Mouse (Mus musculus): Measurements from ENCODE around the gene Nova2. TPM values are rescaled to one million over a fixed set of nuclear protein-coding genes. Genes with fewer than 3 reads are reported as not detected.

The Nova2 gene
- total RNA-seq, 4 experiments from 2014 or later: 3.2 to 5.5 (median 5.1) TPM

GRCm38 (mm10) chr7:18923711-18924191, 1.9 kb upstream of the Nova2 start:
- no peak for DNase-seq (ENCODE audit: low spot score)

- DNase-seq (ENCODE audit: low spot score): no peak
Measured at GRCm38 (mm10) chr7:18924321-18924720, 1.4 kb upstream of the Nova2 start.

- peak; percentile 80 for DNase-seq (ENCODE audit: low spot score)
Measured at GRCm38 (mm10) chr7:18926041-18926790, 528 bp downstream of the Nova2 start.

GRCm38 (mm10) chr7:18926911-18927310, 1.2 kb downstream of the Nova2 start:
- no peak for DNase-seq (ENCODE audit: low spot score)

- peak; percentile 77 for DNase-seq (ENCODE audit: low spot score)
Measured at GRCm38 (mm10) chr7:18927759-18928158, 2.1 kb downstream of the Nova2 start.

- DNase-seq (ENCODE audit: low spot score): no peak
Measured at GRCm38 (mm10) chr7:18942376-18942775, 16.7 kb downstream of the Nova2 start.

DNA sequence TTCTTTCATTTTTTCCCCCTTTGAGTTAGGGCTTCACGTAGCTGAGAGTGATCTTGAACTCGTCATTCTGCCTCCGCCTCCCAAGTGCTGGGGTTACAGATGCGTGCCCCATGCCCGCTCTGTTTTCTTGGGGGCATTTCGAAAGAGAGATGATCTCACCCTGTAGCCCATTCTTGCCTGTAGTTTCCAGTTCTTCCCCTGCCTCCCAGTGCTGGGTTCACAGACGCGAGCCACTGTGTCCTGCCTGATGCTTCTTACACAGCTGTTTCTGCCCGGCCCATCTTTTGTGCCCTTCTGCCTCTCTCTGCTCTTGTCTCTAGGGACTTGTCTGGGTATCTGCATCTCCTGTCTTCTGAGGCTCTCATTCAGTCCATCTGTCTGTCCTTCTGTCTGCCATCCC, 17.1 kb downstream of the Nova2 start:
- DNase-seq (ENCODE audit: low spot score): no peak

DNA sequence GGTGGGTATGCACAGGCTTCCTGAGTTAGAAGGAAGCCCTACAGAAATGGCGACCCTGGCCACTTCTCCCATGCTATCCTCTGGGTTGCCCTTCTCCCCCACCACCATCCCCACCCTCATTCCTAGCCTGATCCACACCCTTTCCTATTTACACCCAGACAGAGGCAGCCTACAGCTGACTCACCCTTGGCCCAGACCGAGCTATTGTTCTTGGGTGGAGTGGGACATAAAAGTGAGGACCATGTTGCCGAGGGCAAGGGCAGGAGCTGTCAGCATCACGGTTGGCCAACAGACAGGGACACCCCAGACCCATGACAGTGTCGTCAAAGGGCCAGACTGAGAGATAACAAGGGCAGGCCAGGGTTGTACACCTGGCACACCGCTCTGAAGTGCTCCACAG, 22.5 kb downstream of the Nova2 start:
- DNase-seq (ENCODE audit: low spot score): peak; percentile 82

DNA sequence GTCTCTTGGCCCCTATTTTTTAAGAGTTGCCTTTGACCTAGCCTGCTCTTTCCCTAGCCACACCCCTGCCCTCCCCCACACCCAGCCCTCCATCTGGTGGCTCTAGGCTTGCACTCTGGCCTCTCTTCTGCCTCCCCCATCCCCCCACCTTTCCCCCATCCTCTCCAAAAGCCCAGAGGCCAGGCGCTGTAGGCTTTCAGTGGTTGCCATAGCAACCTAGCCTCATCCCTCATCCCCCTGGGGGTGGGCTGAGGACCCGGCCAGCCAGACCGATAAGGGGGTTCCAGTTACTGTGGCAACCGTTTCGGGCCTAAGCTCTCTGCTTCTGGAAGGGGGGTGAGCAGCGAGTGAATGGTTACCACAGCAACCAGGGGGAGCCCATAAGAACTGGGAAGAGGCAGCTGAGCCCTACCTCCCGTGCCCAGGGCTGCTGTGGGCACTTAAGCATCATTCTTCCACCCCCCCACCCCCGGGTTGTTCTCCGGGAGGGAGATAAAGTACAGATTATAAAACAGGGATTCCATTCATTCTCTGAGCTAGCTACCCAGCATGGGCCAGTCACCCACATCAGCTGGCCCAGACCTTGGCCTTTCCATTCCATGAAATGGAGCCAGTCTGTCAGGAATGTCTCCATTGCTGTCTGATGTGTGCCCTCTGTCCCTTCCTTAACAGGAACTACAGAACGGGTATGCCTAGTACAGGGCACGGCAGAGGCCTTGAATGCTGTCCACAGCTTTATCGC, 24.3 kb downstream of the Nova2 start:
- DNase-seq (ENCODE audit: low spot score): no peak

DNA sequence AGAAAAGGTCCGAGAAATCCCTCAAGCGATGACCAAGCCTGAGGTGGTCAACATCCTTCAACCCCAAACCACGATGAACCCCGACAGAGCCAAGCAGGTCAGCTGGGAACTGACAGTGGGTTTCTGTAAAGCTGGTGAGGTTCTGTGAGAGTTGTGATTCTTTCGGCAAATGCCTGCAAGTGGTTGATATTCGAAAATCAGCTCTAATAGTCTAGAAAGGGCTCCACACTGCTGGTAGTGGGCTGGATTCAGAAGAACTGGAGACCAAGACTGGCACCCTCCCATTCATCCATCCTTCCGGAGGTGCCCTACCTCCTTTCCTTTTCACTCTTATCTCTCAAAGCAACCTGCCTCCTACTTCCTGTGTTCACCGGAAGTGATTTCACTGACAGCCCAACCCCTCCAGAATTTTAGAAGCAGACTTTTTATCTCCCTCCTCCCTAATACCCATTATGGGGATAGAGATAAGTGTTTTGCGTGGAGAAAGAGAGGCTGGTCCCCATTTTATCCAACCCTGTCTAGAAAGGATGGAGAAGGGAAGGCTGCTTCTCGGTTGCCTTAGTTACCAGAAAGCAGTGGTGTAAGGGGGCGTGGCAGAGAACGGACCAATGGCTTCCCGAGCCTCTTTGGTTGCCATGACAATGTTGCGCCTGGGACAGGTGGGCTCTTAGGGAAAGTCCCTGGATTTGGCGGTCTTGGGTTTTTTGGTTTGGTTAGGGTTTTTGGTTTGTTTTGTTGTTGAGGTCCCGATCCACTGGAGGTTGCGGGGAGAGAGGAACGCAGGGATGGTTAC, 25.0 kb downstream of the Nova2 start:
- no peak for DNase-seq (ENCODE audit: low spot score)

GRCm38 (mm10) chr7:18951397-18951796, 25.7 kb downstream of the Nova2 start:
- DNase-seq (ENCODE audit: low spot score): no peak

GRCm38 (mm10) chr7:18957569-18958383, 32.1 kb downstream of the Nova2 start:
- peak; percentile 22 for DNase-seq (ENCODE audit: low spot score)

- no peak for DNase-seq (ENCODE audit: low spot score)
Measured at GRCm38 (mm10) chr7:18958384-18958766, 32.7 kb downstream of the Nova2 start.

DNA sequence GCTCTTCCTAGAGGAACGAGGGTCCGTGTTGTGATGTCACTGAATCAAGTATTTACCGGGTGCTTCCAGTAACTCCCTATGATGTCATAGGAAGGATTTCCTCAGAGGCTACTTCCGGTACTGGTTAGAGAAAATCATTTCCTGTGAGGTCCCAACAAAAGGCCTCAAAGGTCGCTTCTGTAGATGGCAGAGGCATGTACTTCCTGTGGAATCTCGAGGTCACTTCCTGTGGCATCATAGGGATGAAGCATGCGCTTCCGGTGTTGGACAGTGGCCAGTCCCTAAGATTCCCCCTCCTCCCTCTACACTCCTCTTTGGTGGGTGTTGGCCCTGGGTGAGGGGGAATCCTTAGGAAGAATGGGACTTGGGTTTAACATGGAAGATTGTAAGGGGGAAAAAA, 33.8 kb downstream of the Nova2 start:
- DNase-seq (ENCODE audit: low spot score): peak; percentile 72

DNA sequence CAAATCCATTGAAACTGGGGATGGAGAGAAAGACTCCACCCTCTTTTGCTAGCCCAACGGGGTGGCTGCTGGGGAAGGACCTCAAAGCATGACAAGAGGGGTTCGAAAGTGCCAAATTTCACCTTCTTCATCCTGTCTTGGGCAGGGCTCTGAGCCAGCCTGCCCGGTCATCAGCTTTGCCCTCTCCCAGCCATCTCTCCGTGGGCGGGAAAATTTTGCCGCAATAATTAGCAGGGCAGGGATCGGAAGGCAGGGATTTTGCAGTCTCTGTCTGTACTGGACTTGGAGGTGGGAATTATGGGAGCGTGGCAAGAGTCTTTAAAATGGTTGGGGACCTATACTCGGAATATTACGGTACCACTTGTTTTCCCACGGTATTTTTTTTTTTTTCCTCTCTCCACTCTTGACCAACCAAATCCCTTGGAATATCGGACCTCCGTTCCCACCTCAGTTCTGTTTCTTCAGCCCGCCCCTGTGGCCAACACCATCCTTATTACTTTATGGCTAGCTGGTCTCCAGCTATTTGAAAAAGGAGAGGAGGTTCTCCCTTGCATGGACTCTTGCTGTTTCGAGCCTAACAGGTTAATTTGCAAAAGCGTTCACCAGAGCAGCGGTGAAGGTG, 36.6 kb downstream of the Nova2 start:
- no peak for DNase-seq (ENCODE audit: low spot score)

DNA sequence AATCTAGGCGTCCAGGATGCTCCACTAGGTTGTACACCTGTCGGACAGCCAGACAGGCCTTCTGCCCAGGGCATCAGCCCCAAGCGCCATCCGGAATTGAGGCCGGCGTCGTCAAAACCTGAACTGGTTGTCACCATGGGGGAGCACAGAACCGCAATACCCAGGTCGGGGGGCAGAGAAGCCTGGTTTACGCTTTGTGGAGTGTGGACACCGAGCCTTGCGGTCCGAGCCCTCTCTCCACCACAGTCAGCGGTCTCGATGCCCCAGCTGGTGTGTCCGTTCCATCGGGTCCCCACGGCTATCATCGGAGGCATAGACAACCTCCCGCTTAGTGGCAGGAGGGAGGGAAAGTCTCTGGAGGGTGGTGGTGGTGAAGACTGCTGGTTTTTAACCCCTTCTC, 37.1 kb downstream of the Nova2 start:
- no peak for DNase-seq (ENCODE audit: low spot score)

DNA sequence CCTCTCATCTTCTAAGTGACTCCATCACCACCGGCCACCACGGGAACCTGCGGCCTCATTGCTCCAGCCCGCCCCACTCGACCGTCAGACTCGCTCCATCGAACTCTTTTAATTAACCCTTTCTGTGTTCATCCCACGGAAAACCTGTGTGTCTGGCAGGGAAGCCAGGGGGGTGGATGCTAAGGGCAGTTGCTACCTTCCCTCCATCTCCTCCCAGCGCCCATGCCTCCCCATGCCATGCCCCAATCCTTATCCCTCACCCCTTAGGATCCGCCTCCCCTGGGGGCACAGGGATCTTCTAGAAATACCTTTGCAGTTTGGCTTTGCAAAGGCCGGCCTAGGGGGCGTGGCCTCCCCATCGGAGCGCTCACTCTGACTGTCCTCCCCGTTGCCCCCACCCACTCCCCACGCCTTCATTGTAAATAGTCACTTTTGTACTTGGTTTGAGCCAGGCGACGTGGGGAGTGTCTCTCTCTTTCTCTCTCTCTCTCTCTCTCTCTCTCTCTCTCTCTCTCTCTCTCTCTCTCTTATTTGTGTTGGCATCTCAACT, 37.7 kb downstream of the Nova2 start:
- DNase-seq (ENCODE audit: low spot score): no peak

DNA sequence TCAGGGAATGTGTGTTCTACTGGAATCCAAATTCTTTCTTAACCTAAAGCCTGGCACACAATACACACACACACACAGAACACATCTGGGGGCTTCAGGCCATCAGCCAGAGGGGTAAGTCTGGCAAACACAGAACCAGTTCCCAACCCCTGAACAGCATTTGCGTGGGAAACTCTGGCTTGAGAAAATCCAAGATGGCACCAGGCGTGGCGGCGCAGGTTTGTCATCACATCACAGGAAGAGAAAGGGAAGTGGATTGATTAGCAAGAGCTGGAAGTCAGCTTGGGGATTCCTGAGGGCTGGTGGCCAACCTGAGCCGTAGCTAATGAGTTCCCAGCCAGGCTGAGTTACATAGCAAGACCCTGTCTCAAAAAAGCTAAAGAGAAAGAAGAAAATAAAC, 39.6 kb downstream of the Nova2 start:
- no peak for DNase-seq (ENCODE audit: low spot score)

- DNase-seq (ENCODE audit: low spot score): no peak
Measured at GRCm38 (mm10) chr7:18967603-18968002, 41.9 kb downstream of the Nova2 start.

DNA sequence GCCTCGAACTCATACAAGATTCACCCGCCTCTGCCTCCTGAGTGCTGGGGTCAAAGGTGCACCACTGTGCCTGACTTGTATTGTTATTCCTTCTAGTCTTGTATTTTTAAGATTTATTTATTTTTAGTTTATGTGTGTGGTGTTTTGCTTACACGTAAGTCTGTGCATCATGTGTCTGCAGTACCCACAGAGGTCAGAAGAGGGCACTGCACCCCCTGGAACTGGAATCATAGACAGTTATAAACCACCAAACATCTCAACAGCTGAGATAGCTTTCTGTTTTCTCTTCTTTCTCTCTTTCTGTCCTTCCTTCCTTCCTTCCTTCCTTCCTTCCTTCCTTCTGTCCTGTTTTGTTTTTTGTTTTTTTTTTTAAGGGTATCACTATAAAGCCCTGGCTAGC, 45.3 kb downstream of the Nova2 start:
- no peak for DNase-seq (ENCODE audit: low spot score)

GRCm38 (mm10) chr7:18978381-18978780, 52.7 kb downstream of the Nova2 start:
- DNase-seq (ENCODE audit: low spot score): no peak

Measured in heart, adult 8-10 months (tissue).